Mouse (Mus musculus) thymus, adult 2 months (tissue): ENCODE data around the gene Ces2c. TPM values are rescaled to one million over a fixed set of nuclear protein-coding genes. Genes with fewer than 3 reads are reported as not detected.

ENCODE experiments used
- DNase-seq: peaks from one replicate; pipeline ENCODE4 v3.0.0; 2021
- H3K27ac ChIP-seq: fragments of 200-500 bp; 2 replicates; pipeline ENCODE4 v1.5.1; 2012; ENCODE audit warnings: low read length, control low read depth; ENCODE audit not compliant: control insufficient read depth, insufficient read depth
- H3K27me3 ChIP-seq: fragments of 200-500 bp; 2 replicates; pipeline ENCODE4 v1.6.1; 2012; ENCODE audit warnings: mild to moderate bottlenecking, low read length, moderate library complexity, mixed read lengths; ENCODE audit not compliant: control insufficient read depth, insufficient read depth
- H3K36me3 ChIP-seq: fragments of 200-500 bp; 2 replicates; pipeline ENCODE4 v1.6.1; 2012; ENCODE audit warnings: mild to moderate bottlenecking, low read length, moderate library complexity; ENCODE audit not compliant: control insufficient read depth, insufficient read depth
- H3K4me1 ChIP-seq: fragments of 200-500 bp; replicated peaks from 2 replicates; pipeline ENCODE4 v1.6.1; 2012; ENCODE audit warnings: low read length; ENCODE audit not compliant: control insufficient read depth, insufficient read depth
- H3K4me3 ChIP-seq: fragments of 200-500 bp; 2 replicates; pipeline ENCODE4 v1.5.1; 2012; ENCODE audit warnings: mild to moderate bottlenecking, low read length, control low read depth, moderate library complexity; ENCODE audit not compliant: control insufficient read depth, insufficient read depth
- CTCF ChIP-seq: fragments of 200-500 bp; IDR thresholded peaks from 2 replicates; pipeline ENCODE4 v1.5.1; 2012; ENCODE audit warnings: mild to moderate bottlenecking, control low read depth, low read length, moderate library complexity, borderline replicate concordance; ENCODE audit not compliant: control insufficient read depth, poor library complexity, insufficient read depth; ENCODE audit errors: extremely low read depth
- POLR2A ChIP-seq: fragments of 200-500 bp; IDR thresholded peaks from 2 replicates; pipeline ENCODE4 v1.6.1; 2012; ENCODE audit warnings: mild to moderate bottlenecking, low read length, control low read depth, moderate library complexity; ENCODE audit not compliant: control insufficient read depth, poor library complexity, insufficient read depth; ENCODE audit errors: extremely low read depth
- WGBS: fragments of 180-500 bp; shearing (Covaris S2); methylation state at CpG from one replicate; pipeline ENCODE4 v1.1.7; 2018; 5-methylcytosine and 5-hydroxymethylcytosine counted together
- polyA plus RNA-seq: library from polyadenylated mRNA; depleted of rRNA; stranded (reverse); fragments of >200 nt; gene quantifications from 2 replicates; pipeline ENCODE4 v1.2.3, GENCODE M21; 2012; rRNA removed

Ces2c gene
- polyA plus RNA-seq, 1 experiment = 4.1 TPM

- TF ChIP-seq CTCF (no peak), POLR2A (no peak)
- no peak overlapping the region for H3K4me3 ChIP-seq
- WGBS = 25% methylated on average over 2 of the region's 2 CpGs
- no peak for DNase-seq
- H3K4me1 ChIP-seq = no peaks in the 10 kb centered on the region
- H3K27me3 ChIP-seq = no peaks in the 10 kb centered on the region
- H3K36me3 ChIP-seq = no peaks in the 10 kb centered on the region
- H3K27ac ChIP-seq = no peak overlapping the region
Measured at GRCm38 (mm10) chr8:104901746-104902145, 54.9 kb downstream of the Ces2c start.

Other genes starting within 250 kb of the Ces2c start
- 0.20 and 1.5 TPM in 2 replicates for gene Cdh16, start 222.7 kb upstream of the Ces2c start, polyA plus RNA-seq
- 25.2 and 36.1 TPM in 2 replicates for gene Rrad, start 215.7 kb upstream of the Ces2c start, polyA plus RNA-seq
- 72.0 and 76.9 TPM in 2 replicates for gene Ciao2b, start 205.1 kb upstream of the Ces2c start, polyA plus RNA-seq
- 0.87 and 1.0 TPM in 2 replicates for gene Ces2a, start 113.1 kb upstream of the Ces2c start, polyA plus RNA-seq
- gene Ces2b, start 15.5 kb upstream of the Ces2c start, polyA plus RNA-seq = 0.20 and 0.32 TPM in 2 replicates
- gene Ces2e, start 79.2 kb downstream of the Ces2c start, polyA plus RNA-seq = 1.6 and 2.3 TPM in 2 replicates
- gene Ces2f, start 100.3 kb downstream of the Ces2c start, polyA plus RNA-seq = 3.2 and 4.9 TPM in 2 replicates
- 7.6 and 7.8 TPM in 2 replicates for gene Ces2g, start 114.7 kb downstream of the Ces2c start, polyA plus RNA-seq
- gene Ces2h, start 153.8 kb downstream of the Ces2c start, polyA plus RNA-seq = not detected in 2 replicates
- gene Ces3a, start 201.5 kb downstream of the Ces2c start, polyA plus RNA-seq = 0.13 and 1.2 TPM in 2 replicates
- gene Ces3b, start 236.7 kb downstream of the Ces2c start, polyA plus RNA-seq = 0.07 and 0.51 TPM in 2 replicates